Mouse (Mus musculus) thymus, postnatal 0 days (tissue): ENCODE results near the gene Gm13762. TPM values are rescaled to one million over a fixed set of nuclear protein-coding genes. Genes with fewer than 3 reads are reported as not detected.
"Not testable (repeated sequence)": the region's sequence is repeated elsewhere in the genome, so short reads cannot be mapped to it uniquely, and the experiment has no call there.

Experiments used
- DNase-seq: peaks from one replicate; pipeline ENCODE4 v3.0.0-alpha.2; 2015; ENCODE audit warnings: low spot score
- polyA plus RNA-seq: library from polyadenylated mRNA; unstranded; fragments of >200 nt; fragmentation: Nextera tagmentation; extraction: Ambion mirVana; gene quantifications from 2 replicates; pipeline ENCODE4 v1.2.1, GENCODE M21; 2015

The Gm13762 gene
- polyA plus RNA-seq = not detected in 2 replicates

DNA sequence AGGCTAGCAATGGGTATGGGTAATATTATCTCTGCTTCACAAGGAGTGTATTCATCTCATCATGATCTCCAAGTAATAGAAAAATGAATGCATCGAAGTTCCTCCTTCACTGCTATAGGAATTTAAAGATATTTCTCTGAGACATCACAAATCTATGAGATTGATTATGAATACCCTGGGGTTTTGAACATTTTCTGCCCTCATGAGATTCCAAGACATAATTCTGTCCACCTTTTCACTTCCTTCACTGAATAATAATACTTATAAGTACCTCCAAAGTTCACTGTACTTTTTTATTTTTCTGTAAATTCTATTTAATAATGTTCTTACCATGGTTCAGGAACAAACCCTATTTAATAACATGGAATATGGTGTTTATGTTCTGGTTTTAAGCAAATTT lies at the start of gene Gm13762:
Gene Gm13762 (minus strand): TSS at position 101 of the 400 bp plus-strand sequence.
- no peak for DNase-seq

DNA sequence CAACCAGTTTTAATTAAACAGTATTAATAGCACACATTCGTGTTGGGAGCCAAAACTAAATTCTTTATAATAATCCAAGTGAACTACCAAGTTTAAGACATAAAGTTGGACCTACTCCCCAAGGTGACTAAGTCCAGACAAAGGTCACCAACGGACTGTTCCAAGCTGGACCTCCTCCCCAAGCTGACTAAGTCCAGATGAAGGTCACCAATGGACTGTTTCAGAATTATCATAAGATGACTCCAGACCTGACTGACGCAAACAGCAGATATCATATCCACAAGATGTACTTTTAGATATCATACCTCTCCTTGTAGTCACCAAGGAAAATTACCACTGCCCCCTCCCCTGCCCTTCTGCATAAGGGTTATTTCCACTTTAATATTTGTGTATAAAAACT lies 41.4 kb upstream of the Gm13762 start:
- not testable (repeated sequence) for DNase-seq

DNA sequence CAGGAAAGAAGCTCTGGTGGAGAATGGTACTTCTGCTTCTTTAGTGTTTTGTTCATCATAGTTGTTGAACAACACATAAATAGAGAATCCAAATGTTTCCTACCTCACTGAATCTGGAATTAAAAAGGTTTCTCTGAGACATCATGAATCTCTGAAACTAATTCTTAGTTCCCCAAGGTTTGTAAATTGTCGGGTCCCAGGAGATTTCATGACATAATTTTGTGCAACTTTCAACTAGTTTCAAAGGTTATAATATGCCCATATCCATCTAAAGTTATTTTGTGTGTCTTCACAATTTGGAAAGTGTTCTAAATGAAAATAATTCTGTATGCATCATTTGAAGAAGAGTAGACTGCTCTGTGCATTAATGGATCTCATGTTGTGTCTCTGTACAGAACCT lies 38.2 kb upstream of the Gm13762 start, which contains the start of gene Olfr1216:
Gene Olfr1216 (minus strand): TSS at position 101 of the 400 bp plus-strand sequence.
- DNase-seq = no peak

DNA sequence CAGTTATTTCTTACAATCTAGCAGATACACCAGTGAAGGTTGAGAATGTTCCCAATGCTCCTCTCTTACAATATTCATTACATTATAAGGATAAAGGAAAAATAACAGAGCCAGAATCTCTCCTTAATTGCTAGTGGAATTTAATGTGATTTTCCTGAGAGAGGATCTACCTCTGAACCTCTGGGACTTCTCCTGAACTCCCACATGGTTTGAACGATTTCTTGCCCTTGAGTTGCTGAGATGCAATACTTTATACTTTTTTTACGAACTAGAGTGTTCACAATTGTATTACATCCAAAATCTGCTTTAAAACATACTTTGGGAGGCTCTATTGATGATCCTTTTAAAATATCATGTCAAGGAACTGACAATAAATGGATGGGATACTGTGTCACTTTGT lies 26.8 kb upstream of the Gm13762 start, which contains the start of gene Olfr1215:
Gene Olfr1215 (minus strand): TSS at position 101 of the 400 bp plus-strand sequence.
- no peak for DNase-seq

DNA sequence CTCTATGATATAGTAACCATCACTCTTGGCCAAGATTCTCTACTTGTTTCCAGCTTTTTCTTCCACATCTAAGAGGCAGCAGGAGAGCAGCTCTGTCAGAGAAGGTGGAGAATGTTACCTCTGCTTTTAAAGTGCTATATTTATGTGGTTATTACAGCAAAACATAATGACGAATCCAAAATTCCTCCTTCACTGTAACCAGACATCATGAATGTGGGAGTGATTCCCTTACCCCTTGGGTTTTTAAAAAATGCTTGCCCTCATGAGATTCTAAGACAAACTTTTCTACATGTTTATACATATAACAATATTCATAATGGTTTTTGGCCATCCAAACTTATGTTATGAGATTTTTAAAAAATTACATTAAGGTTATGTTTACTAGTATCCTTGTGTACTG lies 12.5 kb upstream of the Gm13762 start, which contains the start of gene Olfr1214:
Gene Olfr1214 (minus strand): TSS at position 101 of the 400 bp plus-strand sequence.
- DNase-seq = no peak

DNA sequence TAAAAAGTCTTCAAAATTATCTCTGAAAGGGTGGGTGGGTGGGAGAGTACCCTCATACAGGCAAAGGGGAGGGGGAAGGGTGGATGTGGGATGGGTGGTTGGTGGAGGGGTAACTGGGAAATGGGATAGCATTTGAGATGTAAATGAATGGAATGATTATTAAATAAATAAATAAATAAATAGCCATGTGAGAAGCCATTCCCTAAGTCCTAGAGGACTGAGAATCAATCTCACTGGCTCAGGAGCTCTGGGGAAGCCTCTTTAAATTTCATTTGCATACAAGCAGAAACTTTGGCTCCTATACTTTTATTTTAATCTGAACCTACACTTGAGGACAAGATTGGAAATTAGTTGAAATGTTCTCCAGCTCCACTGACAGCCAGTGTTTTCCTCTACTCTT lies 26.4 kb downstream of the Gm13762 start, which contains the start of gene Olfr1212:
Gene Olfr1212 (plus strand): TSS at position 301 of the 400 bp plus-strand sequence.
- no peak for DNase-seq

DNA sequence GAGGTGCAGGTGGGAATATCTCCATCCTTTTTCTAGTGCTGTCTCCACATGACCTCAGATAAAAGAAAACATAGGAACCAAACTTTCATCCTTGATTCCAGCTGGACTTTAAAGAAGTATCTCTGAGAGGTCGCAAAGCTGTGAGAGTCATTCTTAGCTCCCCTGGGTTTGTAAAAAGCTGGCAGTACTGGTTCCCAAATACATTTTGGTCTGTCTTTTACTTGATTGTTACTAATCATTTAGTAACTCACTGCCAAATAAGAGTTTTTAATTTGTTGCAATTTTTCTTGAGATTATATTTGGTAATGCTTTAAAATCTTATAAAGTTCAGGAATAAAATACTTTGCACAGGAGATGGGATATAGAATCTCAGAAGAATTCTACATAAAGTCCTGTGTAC lies 42.1 kb downstream of the Gm13762 start, which contains the start of gene Olfr1211:
Gene Olfr1211 (minus strand): TSS at position 101 of the 400 bp plus-strand sequence.
- DNase-seq = no peak

Other genes starting within 250 kb of the Gm13762 start
- gene Olfr1197, start 247.9 kb downstream of the Gm13762 start, polyA plus RNA-seq = not detected in 2 replicates
- not detected in 2 replicates for gene Olfr1198, start 228.9 kb downstream of the Gm13762 start, polyA plus RNA-seq
- gene Olfr1199, start 219.8 kb downstream of the Gm13762 start, polyA plus RNA-seq = not detected in 2 replicates
- not detected in 2 replicates for gene Olfr1200, start 209.8 kb downstream of the Gm13762 start, polyA plus RNA-seq
- not detected in 2 replicates for gene Olfr1201, start 187.2 kb downstream of the Gm13762 start, polyA plus RNA-seq
- gene Olfr1202, start 165.8 kb downstream of the Gm13762 start, polyA plus RNA-seq = not detected in 2 replicates
- gene Olfr1205, start 150.5 kb downstream of the Gm13762 start, polyA plus RNA-seq = not detected in 2 replicates
- gene Olfr1204, start 131.0 kb downstream of the Gm13762 start, polyA plus RNA-seq = not detected in 2 replicates
- not detected in 2 replicates for gene Olfr1206, start 117.0 kb downstream of the Gm13762 start, polyA plus RNA-seq
- not detected in 2 replicates for gene Olfr1208, start 78.0 kb downstream of the Gm13762 start, polyA plus RNA-seq
- not detected in 2 replicates for gene Olfr1209, start 65.1 kb downstream of the Gm13762 start, polyA plus RNA-seq
- not detected in 2 replicates for gene Olfr1211, start 42.2 kb downstream of the Gm13762 start, polyA plus RNA-seq
- gene Olfr1212, start 26.3 kb downstream of the Gm13762 start, polyA plus RNA-seq = not detected in 2 replicates
- not detected in 2 replicates for gene Olfr1214, start 12.4 kb upstream of the Gm13762 start, polyA plus RNA-seq
- not detected in 2 replicates for gene Olfr1215, start 26.7 kb upstream of the Gm13762 start, polyA plus RNA-seq
- not detected in 2 replicates for gene Olfr1216, start 38.1 kb upstream of the Gm13762 start, polyA plus RNA-seq
- not detected in 2 replicates for gene Olfr1217, start 51.8 kb upstream of the Gm13762 start, polyA plus RNA-seq
- gene Olfr1218, start 80.9 kb upstream of the Gm13762 start, polyA plus RNA-seq = not detected in 2 replicates
- not detected in 2 replicates for gene Olfr1219, start 103.2 kb upstream of the Gm13762 start, polyA plus RNA-seq
- not detected in 2 replicates for gene Olfr1220, start 126.6 kb upstream of the Gm13762 start, polyA plus RNA-seq
- not detected in 2 replicates for gene Olfr1221, start 137.0 kb upstream of the Gm13762 start, polyA plus RNA-seq
- gene Olfr1222, start 152.8 kb upstream of the Gm13762 start, polyA plus RNA-seq = not detected in 2 replicates
- not detected in 2 replicates for gene Olfr1223, start 171.3 kb upstream of the Gm13762 start, polyA plus RNA-seq
- gene Olfr1224-ps1, start 183.8 kb upstream of the Gm13762 start, polyA plus RNA-seq = not detected in 2 replicates
- not detected in 2 replicates for gene Olfr1225, start 194.4 kb upstream of the Gm13762 start, polyA plus RNA-seq
- not detected in 2 replicates for gene Olfr1226, start 219.8 kb upstream of the Gm13762 start, polyA plus RNA-seq